Mouse (Mus musculus) splenic B cell, adult 2 months (primary cell): Measurements from ENCODE around the gene Gm21985.
A peak's percentile ranks its signal among the peaks of the same experiment; 100 is the strongest.

Source experiments
- DNase-seq: peaks from one replicate; pipeline ENCODE4 v3.0.0-alpha.2; 2011; ENCODE audit warnings: low read depth, low spot score
- H3K27me3 ChIP-seq: 2 replicates; pipeline ENCODE4 v1.6.1; 2012; ENCODE audit warnings: mild to moderate bottlenecking, low read length, moderate library complexity, mixed read lengths; ENCODE audit not compliant: control insufficient read depth, poor library complexity, insufficient read depth, severe bottlenecking
- H3K36me3 ChIP-seq: 2 replicates; pipeline ENCODE4 v1.6.1; 2012; ENCODE audit warnings: mild to moderate bottlenecking, low read length, moderate library complexity, mixed read lengths; ENCODE audit not compliant: control insufficient read depth, poor library complexity, insufficient read depth, severe bottlenecking

Gene Gm21985

DNA sequence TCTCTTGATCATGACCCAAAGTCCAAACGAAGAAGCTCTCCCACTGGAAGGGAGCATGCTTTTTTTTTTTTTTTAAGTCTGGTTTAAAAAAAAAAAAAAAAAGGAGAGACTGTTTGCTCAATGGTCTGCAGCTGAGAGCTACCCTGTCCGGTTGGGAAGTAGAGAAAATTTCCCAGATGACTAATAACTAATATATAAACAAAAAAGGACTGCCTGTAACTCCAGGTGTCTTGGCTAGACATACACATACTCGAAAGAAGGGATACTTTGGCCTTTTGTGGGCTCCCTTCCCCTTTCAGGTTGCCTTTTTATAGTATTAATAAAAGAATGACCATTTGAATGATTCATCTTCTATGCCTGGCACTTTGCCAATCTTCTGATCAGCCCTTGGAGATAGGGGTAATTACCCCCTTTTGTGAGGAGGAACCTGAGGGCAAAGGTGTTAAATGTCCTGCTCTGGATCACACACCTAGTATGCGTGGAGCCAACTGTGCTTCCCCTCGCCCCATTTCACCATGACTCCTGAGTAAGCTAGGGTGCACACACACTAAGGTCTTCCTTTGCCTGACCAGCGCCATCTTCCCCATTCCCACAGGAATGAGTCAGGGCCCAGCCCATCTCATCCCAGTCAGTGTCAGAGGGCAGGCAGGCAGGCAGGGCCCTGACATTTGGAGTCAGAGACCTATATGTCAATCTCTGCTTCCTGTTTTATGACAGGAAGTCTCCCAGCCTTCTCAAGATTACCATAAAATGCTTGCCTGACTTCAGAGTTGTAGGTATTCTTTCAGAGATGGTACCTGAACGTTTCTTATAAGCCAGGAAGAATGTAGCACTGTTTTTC is 11.2 kb upstream of the Gm21985 start:
- H3K27me3 ChIP-seq, result no peaks in the 10 kb centered on the region
- H3K36me3 ChIP-seq, result no peaks in the 10 kb centered on the region
- no peak for DNase-seq

DNA sequence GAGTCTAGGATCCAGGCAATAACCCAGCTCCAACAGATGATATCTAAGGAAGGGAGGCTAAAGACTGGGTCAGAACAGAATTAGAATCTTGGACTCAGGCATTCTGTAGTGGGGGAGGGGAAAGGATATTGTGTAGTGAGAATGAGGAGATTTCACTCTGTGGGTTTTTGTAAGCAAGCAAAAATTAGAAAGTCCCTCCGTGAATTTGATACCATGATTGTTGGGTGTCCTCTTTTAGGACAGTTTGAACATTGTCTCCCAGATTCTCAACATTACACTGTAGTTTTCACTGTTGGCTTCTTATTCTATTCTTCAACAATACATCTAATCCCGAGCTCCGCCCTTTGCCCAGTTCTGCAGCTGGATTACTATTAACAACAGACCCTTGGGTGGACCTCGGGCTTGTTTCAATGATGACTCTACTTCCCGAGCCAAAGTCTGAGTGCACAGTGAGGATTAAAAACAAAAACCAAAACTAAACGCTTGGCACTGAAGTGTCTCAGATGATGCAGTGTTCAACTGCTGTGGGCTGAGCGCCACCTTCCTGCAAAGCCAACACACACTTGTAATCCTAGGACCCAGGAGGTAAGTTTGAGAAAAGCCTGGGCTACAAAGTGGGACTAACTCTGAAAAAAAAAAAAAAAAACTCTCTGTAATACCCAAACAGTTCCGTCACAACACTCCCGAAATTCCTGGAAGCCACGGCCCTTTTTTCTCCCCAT is 6.7 kb upstream of the Gm21985 start, which contains the start of gene Nutm1:
TSS of gene Nutm1 (minus strand) at position 51 of the 722 bp plus-strand sequence.
- Histone ChIP-seq H3K36me3 (no peaks in the 10 kb centered on the region), H3K27me3 (no peaks in the 10 kb centered on the region)
- DNase-seq, result peak; percentile 61

DNA sequence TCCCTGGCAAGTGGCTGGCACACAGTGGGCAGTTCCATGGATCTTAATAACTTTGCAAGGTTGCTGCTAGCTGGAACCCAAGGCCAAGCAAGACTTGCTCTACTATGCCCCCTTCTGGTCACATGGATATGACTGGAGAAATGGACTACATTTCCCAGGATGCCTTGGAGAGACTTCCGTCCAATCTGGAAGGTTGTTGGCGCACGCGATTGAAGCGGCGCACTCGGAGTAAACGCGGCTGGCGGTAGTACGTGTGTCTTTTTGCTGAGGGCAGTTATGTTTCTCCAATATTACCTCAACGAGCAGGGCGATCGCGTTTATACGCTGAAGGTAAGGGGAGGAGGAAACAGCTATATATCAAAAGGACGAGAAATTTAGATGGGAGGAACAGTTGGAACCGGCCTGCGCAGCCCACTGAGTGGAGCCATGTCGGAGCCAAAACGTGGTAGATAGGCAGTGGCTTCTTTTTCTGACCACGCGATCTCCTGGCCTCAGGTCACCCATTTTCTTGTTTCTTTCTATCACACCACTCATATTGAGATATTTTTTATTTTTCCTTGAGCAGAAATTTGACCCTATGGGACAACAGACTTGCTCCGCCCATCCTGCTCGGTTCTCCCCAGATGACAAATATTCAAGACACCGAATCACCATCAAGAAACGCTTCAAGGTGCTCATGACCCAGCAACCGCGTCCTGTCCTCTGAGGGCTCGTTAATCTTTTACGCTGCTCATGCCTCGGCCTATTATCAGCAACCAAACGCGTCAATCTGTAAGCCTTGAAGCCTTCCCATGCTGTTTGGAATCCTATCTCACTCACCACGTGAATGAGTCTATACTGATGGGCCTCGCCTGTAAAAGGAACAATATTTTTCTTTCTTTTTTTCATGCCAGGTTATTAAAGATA is 4.1 kb upstream of the Gm21985 start, which contains the start of gene Nop10:
TSS of gene Nop10 (plus strand) at position 179 of the 906 bp plus-strand sequence.
- H3K27me3 ChIP-seq, result no peaks in the 10 kb centered on the region
- no peaks in the 10 kb centered on the region for H3K36me3 ChIP-seq
- peak; percentile 91 for DNase-seq

DNA sequence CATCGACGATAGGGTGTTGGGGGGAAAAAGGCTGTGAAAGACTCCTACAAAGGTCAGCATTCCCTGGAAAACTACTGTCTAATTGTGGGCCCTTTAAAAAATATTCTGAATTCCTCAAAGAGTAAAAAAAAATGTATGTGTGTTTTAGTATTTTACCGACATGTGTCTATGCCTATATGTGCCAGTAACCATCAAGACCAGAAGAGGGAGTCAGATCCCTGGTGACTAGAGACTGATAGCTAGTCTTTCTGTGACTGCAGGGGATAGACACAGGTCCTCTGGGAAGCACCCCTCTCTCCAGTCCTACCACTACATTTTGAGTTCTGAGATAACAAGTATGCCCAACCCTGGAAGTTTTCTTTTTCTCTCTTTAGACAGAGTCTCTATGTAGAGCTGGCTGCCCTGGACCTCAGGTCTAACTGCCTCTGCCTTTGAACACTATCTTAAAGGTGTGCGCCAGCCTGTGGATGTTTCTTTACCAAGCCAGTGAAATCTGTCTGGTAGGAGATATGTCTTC is 3.3 kb upstream of the Gm21985 start:
- H3K27me3 ChIP-seq, result no peaks in the 10 kb centered on the region

DNA sequence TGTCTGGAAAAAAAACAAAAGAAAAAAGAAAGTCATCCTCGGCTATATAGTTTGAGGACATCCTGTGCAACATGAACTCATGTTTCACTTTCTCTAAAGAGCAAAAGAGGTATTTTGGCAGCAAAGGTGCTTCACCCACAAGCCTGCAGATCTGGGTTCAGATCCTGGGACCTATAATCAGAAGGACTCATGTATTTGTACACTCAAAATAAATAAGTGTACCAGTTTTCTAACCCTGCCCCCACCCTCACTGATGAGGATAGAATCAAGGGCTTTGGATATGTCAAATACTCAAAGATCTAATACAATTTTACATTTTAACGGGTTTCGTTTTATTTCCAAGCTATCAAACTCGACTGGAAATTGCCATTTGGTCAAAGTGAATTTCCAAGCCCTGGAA is 1.8 kb upstream of the Gm21985 start:
- DNase-seq, result no peak
- no peaks in the 10 kb centered on the region for H3K36me3 ChIP-seq
- H3K27me3 ChIP-seq, result no peaks in the 10 kb centered on the region

More for the DNA sequence above, 3.3 kb upstream of the Gm21985 start:
- no peaks in the 10 kb centered on the region for H3K36me3 ChIP-seq
- peak; percentile 57 for DNase-seq

DNA sequence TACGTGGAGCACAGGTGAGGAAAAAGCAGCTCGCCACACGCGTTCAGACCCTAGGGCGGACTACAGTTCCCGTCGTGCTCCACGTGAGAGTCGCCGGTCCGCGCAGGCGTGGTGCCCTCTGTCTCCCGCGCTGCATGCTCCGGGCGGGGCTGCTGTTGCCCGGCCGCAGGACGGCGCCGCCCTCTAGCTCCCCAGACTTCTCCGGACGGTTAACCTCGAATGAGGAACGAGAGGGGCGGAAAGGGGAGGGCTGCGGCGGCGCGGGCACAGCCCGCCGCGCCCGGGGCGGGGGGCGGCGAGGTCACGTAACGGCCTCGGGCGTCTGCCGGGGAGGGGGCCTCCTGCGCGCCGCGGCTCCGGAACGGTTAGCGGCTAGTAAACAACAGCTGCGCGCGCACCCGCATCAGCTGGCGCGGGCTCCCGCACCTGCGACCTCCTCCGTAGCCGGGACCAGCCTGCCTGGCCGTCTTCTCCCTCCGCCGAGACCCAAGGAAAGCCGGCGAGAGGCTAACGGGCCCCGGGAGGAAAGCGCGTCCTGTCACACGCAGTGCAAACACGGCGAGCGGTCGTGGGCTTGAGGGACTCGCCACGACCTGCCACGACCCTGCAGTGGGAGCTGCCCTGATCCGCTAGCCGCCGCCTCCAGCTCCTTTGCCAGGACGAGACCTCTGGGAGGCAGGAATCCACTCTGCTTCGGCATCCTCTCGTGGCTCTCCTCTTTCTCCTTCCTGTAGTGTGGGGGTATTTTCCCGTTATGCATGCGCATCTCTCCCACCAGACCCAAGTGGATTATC is 469 bp upstream of the Gm21985 start, which contains the start of gene Slc12a6:
TSS of gene Slc12a6 (plus strand) at position 378 of the 794 bp plus-strand sequence.
- H3K36me3 ChIP-seq, result peaks cover 3% of the 10 kb centered on the region; the same call in 1 of the 2 replicates
- DNase-seq, result peak; percentile 97
- no peaks in the 10 kb centered on the region for H3K27me3 ChIP-seq

DNA sequence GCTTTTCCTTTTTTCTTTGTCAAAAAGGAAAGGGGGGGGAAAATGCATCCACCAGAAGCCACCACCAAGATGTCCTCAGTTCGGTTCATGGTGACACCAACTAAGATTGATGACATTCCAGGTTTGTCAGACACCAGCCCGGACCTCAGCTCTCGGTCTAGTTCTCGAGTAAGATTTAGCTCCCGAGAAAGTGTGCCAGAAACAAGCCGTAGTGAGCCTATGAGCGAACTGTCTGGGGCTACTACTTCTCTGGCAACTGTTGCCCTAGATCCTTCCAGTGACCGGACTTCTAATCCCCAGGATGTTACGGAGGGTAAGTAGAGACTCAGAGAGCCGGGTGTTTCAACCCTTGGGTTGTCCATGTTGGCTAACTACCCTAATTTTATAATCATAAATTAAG is 666 bp downstream of the Gm21985 start:
- H3K27me3 ChIP-seq, result no peaks in the 10 kb centered on the region
- DNase-seq, result peak; percentile 35
- peaks cover 5% of the 10 kb centered on the region for H3K36me3 ChIP-seq

DNA sequence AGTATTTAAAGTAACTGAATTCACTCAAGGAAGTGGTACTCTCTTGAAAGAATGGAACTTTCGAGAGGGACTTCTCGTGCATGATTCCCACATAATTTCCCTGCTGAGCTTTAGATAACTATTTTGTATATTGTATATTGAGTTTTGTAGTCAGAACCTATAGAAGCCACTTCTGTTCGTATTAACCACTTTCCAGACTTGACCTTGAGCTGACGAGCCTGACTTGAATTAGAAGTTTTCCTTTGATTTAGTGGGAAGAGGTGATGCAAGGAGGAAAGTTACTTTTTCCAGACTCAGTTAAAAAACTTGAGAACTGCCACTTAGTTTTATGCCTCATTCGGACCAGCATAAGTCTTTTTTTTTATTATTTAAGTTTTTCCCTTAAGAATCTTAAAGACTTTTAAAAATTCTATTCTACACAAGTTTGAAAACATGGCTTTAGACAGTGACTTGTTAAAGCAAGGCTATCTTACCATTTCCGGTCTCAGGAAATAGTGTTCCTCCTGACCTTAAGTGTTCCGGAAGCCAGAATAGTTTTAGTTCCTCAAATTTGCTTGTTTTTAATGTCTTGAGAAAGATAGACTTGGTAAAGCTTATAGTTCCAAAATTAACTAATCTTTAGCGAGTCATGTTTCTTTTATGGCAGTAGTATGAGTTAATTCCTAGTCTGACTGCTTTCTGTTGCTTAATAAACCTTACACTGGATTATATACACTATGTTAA is 1.6 kb downstream of the Gm21985 start:
- Histone ChIP-seq H3K36me3 (peaks cover 5% of the 10 kb centered on the region), H3K27me3 (no peaks in the 10 kb centered on the region)
- DNase-seq, result peak; percentile 87

DNA sequence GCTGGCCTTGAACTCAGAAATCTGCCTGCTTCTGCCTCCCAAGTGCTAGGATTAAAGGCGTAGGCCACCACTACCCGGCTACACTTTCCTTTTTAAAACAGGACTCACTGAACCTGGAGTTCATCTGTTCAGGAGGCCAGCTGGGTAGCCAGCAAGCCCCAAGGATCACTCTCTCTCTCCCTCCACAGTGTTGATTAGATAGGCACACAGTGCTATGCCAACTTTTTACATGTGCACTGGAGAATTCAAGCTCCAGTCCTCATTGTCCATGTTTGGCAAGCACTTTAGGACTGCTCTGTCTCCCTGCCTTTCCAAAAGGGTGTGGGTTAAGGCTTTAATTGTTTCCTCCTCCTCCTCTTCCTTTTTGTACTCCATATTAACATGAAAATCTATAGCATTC is 3.9 kb downstream of the Gm21985 start:
- peaks cover 5% of the 10 kb centered on the region for H3K36me3 ChIP-seq
- DNase-seq, result no peak
- no peaks in the 10 kb centered on the region for H3K27me3 ChIP-seq

DNA sequence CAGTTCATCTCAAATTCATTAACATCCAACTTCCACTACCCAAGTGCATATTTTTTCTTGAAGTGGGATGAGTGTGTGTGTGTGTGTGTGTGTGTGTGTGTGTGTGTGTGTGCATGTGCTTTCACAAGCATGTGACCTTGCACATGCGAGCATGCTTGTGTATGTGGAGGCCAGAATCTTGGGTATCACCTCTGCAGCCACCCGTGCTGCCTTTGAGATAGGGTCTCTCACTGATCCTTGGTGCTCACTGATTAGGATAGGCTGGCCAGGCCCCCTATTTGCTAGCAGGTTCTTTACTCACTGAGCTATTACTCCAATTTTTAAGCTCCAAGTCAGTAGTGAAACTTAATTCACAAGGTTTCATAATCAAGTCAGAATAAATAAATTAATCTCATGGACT is 6.8 kb downstream of the Gm21985 start:
- no peak for DNase-seq

DNA sequence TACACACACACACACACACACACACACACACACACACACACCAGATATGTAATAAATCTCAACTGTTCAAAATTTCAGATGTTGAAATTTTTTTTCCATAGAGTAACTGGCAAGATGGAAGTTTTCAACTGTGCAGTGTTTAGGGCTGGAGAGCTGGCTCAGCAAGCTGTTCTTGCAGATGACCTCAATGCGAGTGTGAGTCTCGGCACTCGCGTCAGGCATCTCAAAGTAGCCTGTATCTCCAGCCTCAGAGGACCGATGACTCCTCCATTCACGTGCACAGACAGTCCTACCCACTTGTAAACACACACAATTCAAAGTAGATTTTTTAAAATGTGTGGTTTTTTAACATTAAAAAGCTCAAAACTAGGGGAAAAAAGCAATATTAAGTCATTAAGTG is 7.4 kb downstream of the Gm21985 start:
- peaks cover 5% of the 10 kb centered on the region for H3K36me3 ChIP-seq
- no peak for DNase-seq
- H3K27me3 ChIP-seq, result no peaks in the 10 kb centered on the region

More for the DNA sequence above, 6.8 kb downstream of the Gm21985 start:
- Histone ChIP-seq H3K36me3 (peaks cover 5% of the 10 kb centered on the region), H3K27me3 (no peaks in the 10 kb centered on the region)

DNA sequence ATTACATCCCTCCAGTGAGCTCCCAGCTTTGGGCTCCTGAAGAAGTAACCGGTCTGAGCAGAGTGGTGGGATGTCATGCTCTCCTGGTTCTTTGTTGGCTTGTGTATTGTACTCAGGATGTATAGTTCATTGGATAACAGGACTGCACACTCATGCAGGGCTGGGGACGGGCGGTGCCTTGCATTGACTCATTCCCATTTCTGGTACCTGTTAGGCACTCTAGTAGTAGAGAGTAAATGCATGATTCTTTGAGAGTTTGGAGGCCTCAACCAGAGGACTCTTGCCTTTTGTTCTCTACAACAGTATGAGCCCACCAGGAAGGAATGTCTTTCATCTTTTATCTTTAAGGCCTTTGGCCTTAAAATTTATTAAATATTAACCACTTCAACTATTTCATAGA is 10.8 kb downstream of the Gm21985 start:
- H3K36me3 ChIP-seq, result no peaks in the 10 kb centered on the region
- no peak for DNase-seq
- H3K27me3 ChIP-seq, result no peaks in the 10 kb centered on the region

DNA sequence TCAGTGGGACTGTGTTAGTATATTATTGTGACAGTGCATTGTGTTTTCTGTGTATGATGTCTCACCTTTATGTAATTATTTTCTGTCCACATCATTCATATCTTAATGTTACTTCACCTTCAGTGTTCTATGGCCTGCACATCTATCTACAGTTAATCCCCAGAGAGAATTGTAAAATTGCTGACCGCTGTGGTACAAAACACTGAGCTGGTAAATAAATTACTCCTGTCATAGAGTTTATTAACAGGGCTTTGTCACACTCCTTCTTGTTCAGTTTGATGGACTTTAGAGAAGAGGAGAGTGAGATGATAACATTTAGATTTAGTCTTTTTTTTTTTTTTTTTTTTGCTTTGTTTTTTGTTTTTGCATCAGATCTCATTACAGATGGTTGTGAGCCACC is 16.7 kb downstream of the Gm21985 start:
- Histone ChIP-seq H3K27me3 (no peaks in the 10 kb centered on the region), H3K36me3 (no peaks in the 10 kb centered on the region)
- DNase-seq, result no peak
